In genomic region chr15:93732825-93733224, GRCm38 (mm10) we compare ENCODE assay signal across 21 mouse cellular contexts.
DNase-seq lines count a peak whose midpoint lies in the region; ATAC-seq and TF ChIP-seq lines count a peak whose summit lies in the region.
"Had no signal": no experiment of that assay in that cellular context is flagged by ENCODE, and none has a peak within 500 bp of the region (broad histone marks: within the 10 kb centered on the region; RNA-seq: fewer than 3 reads in every experiment).

No protein-coding gene starts in this region.

- no peak for ATAC-seq in forebrain, postnatal 0 days
- ATAC-seq in midbrain, embryonic 14.5 days (ENCODE audit: low FRiP score, low TSS enrichment) = no peak
- no peak for ATAC-seq in midbrain, embryonic 15.5 days (replicated peaks)
- no peak for ATAC-seq in embryonic facial prominence, embryonic 11.5 days (replicated peaks; ENCODE audit: insufficient number of reproducible peaks, low FRiP score, low TSS enrichment, low read depth)
- ATAC-seq: activated CD4-positive, CD25-positive, alpha-beta regulatory T cell, adult 4 months; forebrain, embryonic 15.5 days; hindbrain, embryonic 16.5 days; Patski had no signal

- no peak overlapping the region for H3K4me3 ChIP-seq in forebrain, embryonic 10.5 days
- H3K4me3 ChIP-seq in forebrain, postnatal 0 days (ENCODE audit: low read depth, low read length) = no peak overlapping the region
- no peak overlapping the region for H3K4me3 ChIP-seq in midbrain, embryonic 14.5 days (replicated peaks; ENCODE audit: low read depth, low read length)
- H3K4me3 ChIP-seq in midbrain, embryonic 15.5 days = no peak overlapping the region
- no peak overlapping the region for H3K4me3 ChIP-seq in embryonic facial prominence, embryonic 11.5 days (ENCODE audit: low read depth, low read length)
- H3K4me3 ChIP-seq in olfactory bulb, adult 2 months (ENCODE audit: insufficient read depth, low read depth, low read length) = no peak overlapping the region
- H3K4me3 ChIP-seq: embryonic facial prominence, embryonic 13.5 days; forebrain, embryonic 15.5 days; heart, embryonic 13.5 days had no signal

- TF ChIP-seq CTCF in forebrain, postnatal 0 days (IDR thresholded peaks at IDR 0.05; ENCODE audit: low read depth) = no peak
- TF ChIP-seq CTCF in olfactory bulb, adult 2 months (IDR thresholded peaks at IDR 0.05; ENCODE audit: insufficient read depth, low read depth, low read length) = no peak

- TF ChIP-seq POLR2A in olfactory bulb, adult 2 months (IDR thresholded peaks at IDR 0.05; ENCODE audit: insufficient read depth, low read depth, low read length) = no peak

- DNase-seq in forebrain, embryonic 10.5 days (ENCODE audit: extremely low spot score, low spot score) = peak; percentile 25
- no peak for DNase-seq in forebrain, postnatal 0 days
- peak; percentile 12 for DNase-seq in midbrain, embryonic 14.5 days
- peak; percentile 67 for DNase-seq in embryonic facial prominence, embryonic 11.5 days (ENCODE audit: low spot score)
- no peak for DNase-seq in cerebellum, postnatal 36 days
- DNase-seq: adrenal gland, adult 2 months; adrenal gland, postnatal 25 days; cerebellum, adult 2 months; cerebellum, postnatal 10 days; gastrocnemius, postnatal 14 days; heart, postnatal 36 days; kidney, adult 11 months had no signal

- no peaks in the 10 kb centered on the region for H3K4me1 ChIP-seq in forebrain, embryonic 10.5 days
- H3K4me1 ChIP-seq in forebrain, postnatal 0 days (ENCODE audit: insufficient read depth) = no peaks in the 10 kb centered on the region; the same call in 1 of the 2 replicates
- no peaks in the 10 kb centered on the region for H3K4me1 ChIP-seq in midbrain, embryonic 14.5 days (ENCODE audit: control insufficient read depth, insufficient read depth, low read length)
- H3K4me1 ChIP-seq in midbrain, embryonic 15.5 days = no peaks in the 10 kb centered on the region
- H3K4me1 ChIP-seq in embryonic facial prominence, embryonic 11.5 days (ENCODE audit: control insufficient read depth, insufficient read depth, low read length) = no peaks in the 10 kb centered on the region
- H3K4me1 ChIP-seq in olfactory bulb, adult 2 months (ENCODE audit: control insufficient read depth, insufficient read depth, low read length) = peaks cover 9% of the 10 kb centered on the region
- H3K4me1 ChIP-seq: forebrain, embryonic 15.5 days had no signal

- no peak overlapping the region for H3K9ac ChIP-seq in forebrain, postnatal 0 days
- no peak overlapping the region for H3K9ac ChIP-seq in midbrain, embryonic 14.5 days (replicated peaks; ENCODE audit: low read length)
- H3K9ac ChIP-seq in midbrain, embryonic 15.5 days = no peak overlapping the region
- H3K9ac ChIP-seq in embryonic facial prominence, embryonic 11.5 days (replicated peaks; ENCODE audit: low read length) = no peak overlapping the region
- H3K9ac ChIP-seq: embryonic facial prominence, embryonic 13.5 days; forebrain, embryonic 15.5 days; heart, embryonic 13.5 days had no signal

- no peak overlapping the region for H3K4me2 ChIP-seq in forebrain, postnatal 0 days (ENCODE audit: low read depth)
- H3K4me2 ChIP-seq in midbrain, embryonic 14.5 days (ENCODE audit: low read length) = no peak overlapping the region
- no peak overlapping the region for H3K4me2 ChIP-seq in midbrain, embryonic 15.5 days
- H3K4me2 ChIP-seq in embryonic facial prominence, embryonic 11.5 days (ENCODE audit: low read depth, low read length) = no peak overlapping the region
- H3K4me2 ChIP-seq: embryonic facial prominence, embryonic 13.5 days; forebrain, embryonic 15.5 days; heart, embryonic 13.5 days had no signal

- 78% methylated on average over 5 of the region's 5 CpGs for WGBS in forebrain, embryonic 10.5 days
- WGBS in forebrain, postnatal 0 days = 53% methylated on average over 5 of the region's 5 CpGs
- WGBS in midbrain, embryonic 14.5 days = 65% methylated on average over 5 of the region's 5 CpGs
- WGBS in midbrain, embryonic 15.5 days = 68% methylated on average over 5 of the region's 5 CpGs
- WGBS in embryonic facial prominence, embryonic 11.5 days = 43% methylated on average over 5 of the region's 5 CpGs
- 40% methylated on average over 5 of the region's 5 CpGs for WGBS in olfactory bulb, adult 2 months

- no peak overlapping the region for H3K27ac ChIP-seq in forebrain, embryonic 10.5 days
- H3K27ac ChIP-seq in forebrain, postnatal 0 days (ENCODE audit: low read depth, low read length) = no peak overlapping the region
- H3K27ac ChIP-seq in midbrain, embryonic 14.5 days (replicated peaks; ENCODE audit: low read depth, low read length) = no peak overlapping the region
- no peak overlapping the region for H3K27ac ChIP-seq in midbrain, embryonic 15.5 days
- no peak overlapping the region for H3K27ac ChIP-seq in embryonic facial prominence, embryonic 11.5 days (replicated peaks; ENCODE audit: low read depth, low read length)
- H3K27ac ChIP-seq in olfactory bulb, adult 2 months (ENCODE audit: insufficient read depth, low read depth, low read length) = peak overlapping the region; percentile 49
- H3K27ac ChIP-seq: embryonic facial prominence, embryonic 13.5 days; forebrain, embryonic 15.5 days; heart, embryonic 13.5 days had no signal

- no peaks in the 10 kb centered on the region for H3K36me3 ChIP-seq in forebrain, embryonic 10.5 days (replicated peaks)
- no peaks in the 10 kb centered on the region for H3K36me3 ChIP-seq in forebrain, postnatal 0 days (ENCODE audit: insufficient read depth)
- no peaks in the 10 kb centered on the region for H3K36me3 ChIP-seq in midbrain, embryonic 14.5 days (ENCODE audit: control insufficient read depth, insufficient read depth, low read length)
- no peaks in the 10 kb centered on the region for H3K36me3 ChIP-seq in midbrain, embryonic 15.5 days (replicated peaks)
- no peaks in the 10 kb centered on the region for H3K36me3 ChIP-seq in embryonic facial prominence, embryonic 11.5 days (replicated peaks; ENCODE audit: control insufficient read depth, insufficient read depth, low read depth, low read length)
- H3K36me3 ChIP-seq: embryonic facial prominence, embryonic 13.5 days; forebrain, embryonic 15.5 days; heart, embryonic 13.5 days had no signal

- no peaks in the 10 kb centered on the region for H3K9me3 ChIP-seq in forebrain, embryonic 10.5 days
- H3K9me3 ChIP-seq in forebrain, postnatal 0 days (ENCODE audit: low read length) = no peaks in the 10 kb centered on the region
- H3K9me3 ChIP-seq in midbrain, embryonic 14.5 days (ENCODE audit: control insufficient read depth, low read length) = no peaks in the 10 kb centered on the region
- H3K9me3 ChIP-seq in midbrain, embryonic 15.5 days = no peaks in the 10 kb centered on the region
- no peaks in the 10 kb centered on the region for H3K9me3 ChIP-seq in embryonic facial prominence, embryonic 11.5 days (replicated peaks; ENCODE audit: control insufficient read depth, low read length)
- H3K9me3 ChIP-seq: embryonic facial prominence, embryonic 13.5 days; forebrain, embryonic 15.5 days; heart, embryonic 13.5 days had no signal

- no peaks in the 10 kb centered on the region for H3K27me3 ChIP-seq in forebrain, embryonic 10.5 days (ENCODE audit: poor library complexity, severe bottlenecking)
- H3K27me3 ChIP-seq in forebrain, postnatal 0 days (ENCODE audit: insufficient read depth, low read length) = no peaks in the 10 kb centered on the region
- no peaks in the 10 kb centered on the region for H3K27me3 ChIP-seq in midbrain, embryonic 14.5 days (ENCODE audit: control insufficient read depth, insufficient read depth, low read length)
- no peaks in the 10 kb centered on the region for H3K27me3 ChIP-seq in midbrain, embryonic 15.5 days (replicated peaks)
- no peaks in the 10 kb centered on the region for H3K27me3 ChIP-seq in embryonic facial prominence, embryonic 11.5 days (ENCODE audit: control insufficient read depth, insufficient read depth, low read length)
- H3K27me3 ChIP-seq: CH12.LX; embryonic facial prominence, embryonic 13.5 days; forebrain, embryonic 15.5 days; heart, embryonic 13.5 days; Patski had no signal

Comparison
In these comparisons a context has a peak if more than half of its experiments do, and no peak if none do; other contexts are left out.
1. DNase-seq: peak in forebrain, embryonic 10.5 days (single experiment), midbrain, embryonic 14.5 days (single experiment) and embryonic facial prominence, embryonic 11.5 days (single experiment); none in forebrain, postnatal 0 days (single experiment) and cerebellum, postnatal 36 days (0 of 2).